In genomic region chrX:153237920-153238504, GRCm38 (mm10) we compare ENCODE assay signal across 8 mouse cellular contexts. TPM values are rescaled to one million over a fixed set of nuclear protein-coding genes. Genes with fewer than 3 reads are reported as not detected.
A peak's percentile ranks its signal among the peaks of the same experiment; 100 is the strongest.
DNase-seq lines count a peak whose midpoint lies in the region; ATAC-seq and TF ChIP-seq lines count a peak whose summit lies in the region.

No protein-coding gene starts in this region.

- peak; percentile 81 for ATAC-seq in intestine, embryonic 16.5 days
- ATAC-seq in midbrain, embryonic 13.5 days = peak; percentile 95

- H3K36me3 ChIP-seq in intestine, embryonic 16.5 days (ENCODE audit: control insufficient read depth, insufficient read depth, low read length) = no peaks in the 10 kb centered on the region
- no peaks in the 10 kb centered on the region for H3K36me3 ChIP-seq in limb, embryonic 10.5 days
- H3K36me3 ChIP-seq in midbrain, embryonic 13.5 days = no peaks in the 10 kb centered on the region
- no peaks in the 10 kb centered on the region for H3K36me3 ChIP-seq in splenic B cell, adult 2 months (ENCODE audit: control insufficient read depth, insufficient read depth, low read length, poor library complexity, severe bottlenecking)

- H3K4me3 ChIP-seq in gastrocnemius, adult 2 months = peak overlapping the region; percentile 73
- peak overlapping the region; percentile 56 for H3K4me3 ChIP-seq in intestine, embryonic 16.5 days (ENCODE audit: low read length)
- H3K4me3 ChIP-seq in limb, embryonic 10.5 days = peak overlapping the region; percentile 60
- peak overlapping the region; percentile 59 for H3K4me3 ChIP-seq in midbrain, embryonic 13.5 days (replicated peaks)

- peak overlapping the region; percentile 46 for H3K27ac ChIP-seq in gastrocnemius, adult 2 months
- no peak overlapping the region for H3K27ac ChIP-seq in intestine, embryonic 16.5 days (ENCODE audit: low read length)
- H3K27ac ChIP-seq in limb, embryonic 10.5 days = peak overlapping the region; percentile 61
- peak overlapping the region; percentile 65 for H3K27ac ChIP-seq in midbrain, embryonic 13.5 days

- 19% methylated on average over 22 of the region's 23 CpGs for WGBS in intestine, embryonic 16.5 days
- WGBS in limb, embryonic 10.5 days = 23% methylated on average over 23 of the region's 23 CpGs
- WGBS in midbrain, embryonic 13.5 days = 12% methylated on average over 22 of the region's 23 CpGs

- H3K9ac ChIP-seq in intestine, embryonic 16.5 days (ENCODE audit: low read depth, low read length) = peak overlapping the region; percentile 57
- peak overlapping the region; percentile 67 for H3K9ac ChIP-seq in midbrain, embryonic 13.5 days (replicated peaks)

- H3K4me2 ChIP-seq in intestine, embryonic 16.5 days (ENCODE audit: low read depth, low read length) = peak overlapping the region; percentile 67
- peak overlapping the region; percentile 56 for H3K4me2 ChIP-seq in midbrain, embryonic 13.5 days (replicated peaks)

- no peak for DNase-seq in gastrocnemius, adult 2 months
- no peak for DNase-seq in gastrocnemius, adult 8-10 months (ENCODE audit: low spot score in 2 of 2)
- peak; percentile 62 for DNase-seq in cerebellum, adult 9-10 months
- DNase-seq in forelimb bud, embryonic 11.5 days (ENCODE audit: low read depth, low spot score) = peak; percentile 17
- DNase-seq in limb, embryonic 10.5 days (ENCODE audit: low spot score) = peak; percentile 41
- peak; percentile 3 for DNase-seq in splenic B cell, adult 2 months (ENCODE audit: low read depth, low spot score)

- H3K4me1 ChIP-seq in intestine, embryonic 16.5 days (ENCODE audit: control insufficient read depth, insufficient read depth, low read length) = no peaks in the 10 kb centered on the region
- H3K4me1 ChIP-seq in limb, embryonic 10.5 days = 0 out of 2 replicates have a peak, but pooled peaks cover 4% of the 10 kb centered on the region
- 0 out of 2 replicates have a peak, but pooled peaks cover 6% of the 10 kb centered on the region for H3K4me1 ChIP-seq in midbrain, embryonic 13.5 days (replicated peaks)

- TF ChIP-seq CTCF in gastrocnemius, adult 2 months (IDR thresholded peaks at IDR 0.05) = no peak

- no peaks in the 10 kb centered on the region for H3K9me3 ChIP-seq in intestine, embryonic 16.5 days (ENCODE audit: control insufficient read depth, low read length)
- H3K9me3 ChIP-seq in limb, embryonic 10.5 days (replicated peaks) = no peaks in the 10 kb centered on the region
- H3K9me3 ChIP-seq in midbrain, embryonic 13.5 days = no peaks in the 10 kb centered on the region

- no peaks in the 10 kb centered on the region for H3K27me3 ChIP-seq in intestine, embryonic 16.5 days (replicated peaks; ENCODE audit: control insufficient read depth, insufficient read depth, low read length)
- H3K27me3 ChIP-seq in limb, embryonic 10.5 days (ENCODE audit: low read depth, poor library complexity, severe bottlenecking) = peaks cover 77% of the 10 kb centered on the region
- no peaks in the 10 kb centered on the region for H3K27me3 ChIP-seq in midbrain, embryonic 13.5 days
- no peaks in the 10 kb centered on the region for H3K27me3 ChIP-seq in splenic B cell, adult 2 months (ENCODE audit: control insufficient read depth, insufficient read depth, low read length, poor library complexity, severe bottlenecking)

- intact Hi-C loops in gastrocnemius, adult 2 months (cut with DNase I) = no loop called here

RNA-seq across cellular contexts. Expression of gene Klf8, which starts 0.7 kb away (rescaled TPM):
- total RNA-seq in gastrocnemius, adult 2 months (2021) = under 1 TPM; 0.10 to 0.20 TPM
- total RNA-seq in gastrocnemius, adult 8-10 months (2022) = under 1 TPM; 0.15 to 0.62 (median 0.24) TPM
- polyA plus RNA-seq in intestine, embryonic 16.5 days (2015; fragmentation: Nextera tagmentation; extraction: Ambion mirVana) = 0.37 and 0.50 TPM in 2 replicates
- polyA plus RNA-seq in limb, embryonic 10.5 days (2016; fragmentation: Nextera tagmentation; extraction: Ambion mirVana) = 0.59 and 0.90 TPM in 2 replicates
- polyA plus RNA-seq in midbrain, embryonic 13.5 days (2015; fragmentation: Nextera tagmentation; extraction: Ambion mirVana) = 4.6 and 6.6 TPM in 2 replicates

Comparison
In these comparisons a context has a peak if more than half of its experiments do, and no peak if none do; other contexts are left out.
1. DNase-seq: peak in cerebellum, adult 9-10 months (single experiment), forelimb bud, embryonic 11.5 days (single experiment), limb, embryonic 10.5 days (single experiment) and splenic B cell, adult 2 months (single experiment); none in gastrocnemius, adult 2 months (single experiment) and gastrocnemius, adult 8-10 months (0 of 2).
2. Peak in every context shown above with its lines, with median percentiles within 50 percentile points of each other: H3K4me3 ChIP-seq.